Mouse (Mus musculus): Measurements from ENCODE around the gene Syn3. TPM values are rescaled to one million over a fixed set of nuclear protein-coding genes. Genes with fewer than 3 reads are reported as not detected.

The Syn3 gene
- polyA plus RNA-seq, 1 experiment from 2014 or later, result 1.3 TPM

GRCm38 (mm10) chr10:86474176-86475154 is 24.2 kb downstream of the Syn3 start:
- Histone ChIP-seq H3K9me3 (ENCODE audit: control insufficient read depth, low read length) (no peaks in the 10 kb centered on the region), H3K27ac (replicated peaks) (no peak overlapping the region), H3K4me3 (ENCODE audit: low read depth, low read length) (no peak overlapping the region), H3K36me3 (ENCODE audit: control insufficient read depth, insufficient read depth, low read length) (no peaks in the 10 kb centered on the region), H3K9ac (ENCODE audit: low read length) (no peak overlapping the region), H3K4me2 (replicated peaks; ENCODE audit: low read depth) (no peak overlapping the region), H3K27me3 (ENCODE audit: control insufficient read depth, insufficient read depth, low read length) (no peaks in the 10 kb centered on the region), H3K4me1 (replicated peaks; ENCODE audit: control insufficient read depth, insufficient read depth) (0 out of 2 replicates have a peak, but pooled peaks cover 2% of the 10 kb centered on the region)
- ATAC-seq (ENCODE audit: low FRiP score, low TSS enrichment), result no peak
- no peak for TF ChIP-seq CTCF (IDR thresholded peaks at IDR 0.05; ENCODE audit: low read depth)
- no peak for TF ChIP-seq EP300 (optimal IDR thresholded peaks at IDR 0.05)
- 39% methylated on average over 8 of the region's 8 CpGs for WGBS
- DNase-seq (ENCODE audit: low spot score), result no peak

- Histone ChIP-seq H3K9me3 (ENCODE audit: control insufficient read depth, low read length) (no peaks in the 10 kb centered on the region), H3K27me3 (ENCODE audit: control insufficient read depth, insufficient read depth, low read length) (no peaks in the 10 kb centered on the region), H3K27ac (replicated peaks) (no peak overlapping the region), H3K9ac (ENCODE audit: low read length) (no peak overlapping the region), H3K4me1 (replicated peaks; ENCODE audit: control insufficient read depth, insufficient read depth) (0 out of 2 replicates have a peak, but pooled peaks cover 2% of the 10 kb centered on the region), H3K36me3 (ENCODE audit: control insufficient read depth, insufficient read depth, low read length) (no peaks in the 10 kb centered on the region), H3K4me3 (ENCODE audit: low read depth, low read length) (no peak overlapping the region), H3K4me2 (replicated peaks; ENCODE audit: low read depth) (no peak overlapping the region)
- ATAC-seq (ENCODE audit: low FRiP score, low TSS enrichment), result no peak
- peak; percentile 52 for DNase-seq (ENCODE audit: low spot score)
- peak; percentile 89 for TF ChIP-seq CTCF (IDR thresholded peaks at IDR 0.05; ENCODE audit: low read depth)
- no peak for TF ChIP-seq EP300 (optimal IDR thresholded peaks at IDR 0.05)
- WGBS, result 41% methylated on average over 3 of the region's 3 CpGs
Measured at GRCm38 (mm10) chr10:86473637-86474154, 25.0 kb downstream of the Syn3 start.

GRCm38 (mm10) chr10:86468612-86469546 is 29.8 kb downstream of the Syn3 start:
- TF ChIP-seq CTCF (IDR thresholded peaks at IDR 0.05; ENCODE audit: low read depth) (no peak), EP300 (optimal IDR thresholded peaks at IDR 0.05) (no peak)
- no peak for DNase-seq (ENCODE audit: low spot score)

GRCm38 (mm10) chr10:86463538-86464199 is 35.0 kb downstream of the Syn3 start:
- Histone ChIP-seq H3K4me3 (ENCODE audit: low read depth, low read length) (no peak overlapping the region), H3K27me3 (ENCODE audit: control insufficient read depth, insufficient read depth, low read length) (no peaks in the 10 kb centered on the region), H3K9ac (ENCODE audit: low read length) (no peak overlapping the region), H3K4me1 (replicated peaks; ENCODE audit: control insufficient read depth, insufficient read depth) (peaks cover 2% of the 10 kb centered on the region; the same call in 1 of the 2 replicates), H3K27ac (replicated peaks) (no peak overlapping the region), H3K4me2 (replicated peaks; ENCODE audit: low read depth) (no peak overlapping the region), H3K9me3 (ENCODE audit: control insufficient read depth, low read length) (no peaks in the 10 kb centered on the region), H3K36me3 (ENCODE audit: control insufficient read depth, insufficient read depth, low read length) (no peaks in the 10 kb centered on the region)
- TF ChIP-seq CTCF (IDR thresholded peaks at IDR 0.05; ENCODE audit: low read depth), result peak; percentile 97
- TF ChIP-seq EP300 (optimal IDR thresholded peaks at IDR 0.05), result no peak
- DNase-seq (ENCODE audit: low spot score), result peak; percentile 88
- ATAC-seq (ENCODE audit: low FRiP score, low TSS enrichment), result peak; percentile 77
- 15% methylated on average over 5 of the region's 5 CpGs for WGBS

More at GRCm38 (mm10) chr10:86468612-86469546, 29.8 kb downstream of the Syn3 start:
- Histone ChIP-seq H3K27me3 (ENCODE audit: control insufficient read depth, insufficient read depth, low read length) (no peaks in the 10 kb centered on the region), H3K36me3 (ENCODE audit: control insufficient read depth, insufficient read depth, low read length) (no peaks in the 10 kb centered on the region), H3K27ac (replicated peaks) (no peak overlapping the region), H3K4me3 (ENCODE audit: low read depth, low read length) (no peak overlapping the region), H3K9me3 (ENCODE audit: control insufficient read depth, low read length) (no peaks in the 10 kb centered on the region), H3K4me2 (replicated peaks; ENCODE audit: low read depth) (no peak overlapping the region), H3K4me1 (replicated peaks; ENCODE audit: control insufficient read depth, insufficient read depth) (no peaks in the 10 kb centered on the region), H3K9ac (ENCODE audit: low read length) (no peak overlapping the region)
- WGBS, result 62% methylated on average over 13 of the region's 13 CpGs
- ATAC-seq (ENCODE audit: low FRiP score, low TSS enrichment), result no peak

- peak; percentile 62 for DNase-seq (ENCODE audit: low spot score)
Measured at GRCm38 (mm10) chr10:86459643-86460042, 39.1 kb downstream of the Syn3 start.

More at GRCm38 (mm10) chr10:86459643-86460042, 39.1 kb downstream of the Syn3 start:
- Histone ChIP-seq H3K4me3 (ENCODE audit: low read depth, low read length) (no peak overlapping the region), H3K9ac (ENCODE audit: low read length) (no peak overlapping the region), H3K36me3 (ENCODE audit: control insufficient read depth, insufficient read depth, low read length) (no peaks in the 10 kb centered on the region), H3K27me3 (ENCODE audit: control insufficient read depth, insufficient read depth, low read length) (no peaks in the 10 kb centered on the region), H3K27ac (replicated peaks) (no peak overlapping the region), H3K9me3 (ENCODE audit: control insufficient read depth, low read length) (no peaks in the 10 kb centered on the region), H3K4me1 (replicated peaks; ENCODE audit: control insufficient read depth, insufficient read depth) (peaks cover 2% of the 10 kb centered on the region; the same call in 1 of the 2 replicates), H3K4me2 (replicated peaks; ENCODE audit: low read depth) (no peak overlapping the region)
- TF ChIP-seq EP300 (optimal IDR thresholded peaks at IDR 0.05) (no peak), CTCF (IDR thresholded peaks at IDR 0.05; ENCODE audit: low read depth) (no peak)
- ATAC-seq (ENCODE audit: low FRiP score, low TSS enrichment), result peak; percentile 81
- 76% methylated on average over 1 of the region's 1 CpGs for WGBS
